Mouse (Mus musculus) hindbrain, embryonic 10.5 days (tissue): ENCODE results near the gene Cd300lg. TPM values are rescaled to one million over a fixed set of nuclear protein-coding genes. Genes with fewer than 3 reads are reported as not detected.

Experiments used
- DNase-seq: peaks from one replicate; pipeline ENCODE4 v3.0.0-alpha.2; 2017; ENCODE audit warnings: low spot score
- H3K27ac ChIP-seq: fragments of 300-500 bp; sonication (generic); 2 replicates; pipeline ENCODE4 v1.5.1; 2016; ENCODE audit warnings: mild to moderate bottlenecking, moderate library complexity
- H3K27me3 ChIP-seq: fragments of 300-500 bp; sonication (generic); 2 replicates; pipeline ENCODE4 v1.6.1; 2016; ENCODE audit warnings: mild to moderate bottlenecking; ENCODE audit not compliant: poor library complexity, insufficient read depth, severe bottlenecking
- H3K36me3 ChIP-seq: fragments of 300-500 bp; sonication (generic); 2 replicates; pipeline ENCODE4 v1.6.1; 2016; ENCODE audit warnings: mild to moderate bottlenecking, moderate library complexity
- H3K4me1 ChIP-seq: fragments of 300-500 bp; sonication (generic); replicated peaks from 2 replicates; pipeline ENCODE4 v1.6.1; 2016; ENCODE audit warnings: mild to moderate bottlenecking
- H3K4me3 ChIP-seq: fragments of 300-500 bp; sonication (generic); 2 replicates; pipeline ENCODE4 v1.5.1; 2016; ENCODE audit warnings: mild to moderate bottlenecking, moderate library complexity
- H3K9me3 ChIP-seq: fragments of 300-500 bp; sonication (generic); 2 replicates; pipeline ENCODE4 v1.6.1; 2016; ENCODE audit warnings: mild to moderate bottlenecking, moderate library complexity
- WGBS: fragments of 180-500 bp; shearing (Covaris S2); methylation state at CpG from one replicate; pipeline ENCODE4 v1.1.7; 2016; 5-methylcytosine and 5-hydroxymethylcytosine counted together
- polyA plus RNA-seq: library from polyadenylated mRNA; unstranded; fragments of >200 nt; fragmentation: Nextera tagmentation; extraction: Ambion mirVana; gene quantifications from 2 replicates; pipeline ENCODE4 v1.2.1, GENCODE M21; 2016

Cd300lg gene
- polyA plus RNA-seq, 1 experiment from 2014 or later: 0.35 TPM

- no peak for DNase-seq
- no peak overlapping the region for H3K4me3 ChIP-seq
- H3K27me3 ChIP-seq: no peaks in the 10 kb centered on the region
- WGBS: 83% methylated on average over 8 of the region's 8 CpGs
- H3K9me3 ChIP-seq: no peaks in the 10 kb centered on the region
- H3K27ac ChIP-seq: no peak overlapping the region
- peaks cover 74% of the 10 kb centered on the region for H3K36me3 ChIP-seq
- peaks cover 35% of the 10 kb centered on the region for H3K4me1 ChIP-seq
Observed at GRCm38 (mm10) chr11:102011510-102011909, 29.8 kb upstream of the Cd300lg start.

DNA sequence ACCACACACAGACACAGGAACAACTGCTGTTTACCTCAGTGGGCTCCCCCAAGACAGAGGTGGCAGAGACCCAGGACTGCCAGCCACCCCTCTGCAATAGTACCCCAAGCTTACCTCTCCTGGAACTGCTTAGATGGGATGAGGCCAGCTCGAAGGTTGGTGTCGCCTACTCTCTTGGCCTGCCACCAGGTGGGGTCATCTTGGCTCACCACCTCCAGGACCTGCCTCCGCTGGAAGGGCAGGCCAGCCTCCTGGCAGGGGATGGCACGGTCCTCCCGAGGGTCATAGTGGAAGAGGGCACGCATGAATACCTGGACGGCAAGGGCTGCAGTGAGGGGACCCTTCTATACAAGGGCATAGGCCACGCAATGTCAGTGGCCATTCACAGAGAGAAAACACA lies 28.1 kb upstream of the Cd300lg start:
- Histone ChIP-seq H3K27me3 (no peaks in the 10 kb centered on the region), H3K9me3 (no peaks in the 10 kb centered on the region), H3K4me3 (no peak overlapping the region), H3K4me1 (peaks cover 30% of the 10 kb centered on the region), H3K27ac (no peak overlapping the region), H3K36me3 (peaks cover 75% of the 10 kb centered on the region)
- DNase-seq: no peak
- 92% methylated on average over 8 of the region's 8 CpGs for WGBS

DNA sequence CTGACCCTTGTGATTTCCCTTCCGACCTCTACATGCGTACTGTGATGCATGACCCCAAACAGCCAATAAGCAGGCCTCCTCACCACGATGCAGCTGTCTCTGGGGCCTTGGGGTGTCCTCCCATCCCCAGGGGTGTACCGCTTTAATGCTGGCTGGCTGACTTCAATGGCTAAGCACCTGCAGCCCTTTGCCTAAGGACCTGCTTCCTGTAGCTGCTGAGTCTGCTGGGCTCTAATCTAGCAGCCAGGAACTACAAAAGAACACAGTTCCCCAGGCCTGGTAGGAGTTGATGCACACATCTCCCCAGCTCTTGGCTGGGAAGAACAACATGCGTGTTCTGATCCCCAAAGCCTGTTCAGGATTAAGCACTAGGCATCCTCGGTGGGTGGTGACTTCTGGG lies 25.8 kb upstream of the Cd300lg start:
- no peaks in the 10 kb centered on the region for H3K9me3 ChIP-seq
- 64% methylated on average over 6 of the region's 6 CpGs for WGBS
- no peak for DNase-seq
- no peaks in the 10 kb centered on the region for H3K27me3 ChIP-seq
- peaks cover 18% of the 10 kb centered on the region for H3K4me1 ChIP-seq
- H3K27ac ChIP-seq: peak overlapping the region; percentile 45; the same call in 1 of the 2 replicates
- H3K4me3 ChIP-seq: no peak overlapping the region
- peaks cover 65% of the 10 kb centered on the region for H3K36me3 ChIP-seq

- Histone ChIP-seq H3K4me3 (no peak overlapping the region), H3K27ac (peak overlapping the region; percentile 45; the same call in 1 of the 2 replicates), H3K9me3 (no peaks in the 10 kb centered on the region), H3K36me3 (peaks cover 65% of the 10 kb centered on the region), H3K4me1 (peaks cover 15% of the 10 kb centered on the region), H3K27me3 (no peaks in the 10 kb centered on the region)
- WGBS: 92% methylated on average over 1 of the region's 1 CpGs
- DNase-seq: no peak
Observed at GRCm38 (mm10) chr11:102016136-102016535, 25.2 kb upstream of the Cd300lg start.

DNA sequence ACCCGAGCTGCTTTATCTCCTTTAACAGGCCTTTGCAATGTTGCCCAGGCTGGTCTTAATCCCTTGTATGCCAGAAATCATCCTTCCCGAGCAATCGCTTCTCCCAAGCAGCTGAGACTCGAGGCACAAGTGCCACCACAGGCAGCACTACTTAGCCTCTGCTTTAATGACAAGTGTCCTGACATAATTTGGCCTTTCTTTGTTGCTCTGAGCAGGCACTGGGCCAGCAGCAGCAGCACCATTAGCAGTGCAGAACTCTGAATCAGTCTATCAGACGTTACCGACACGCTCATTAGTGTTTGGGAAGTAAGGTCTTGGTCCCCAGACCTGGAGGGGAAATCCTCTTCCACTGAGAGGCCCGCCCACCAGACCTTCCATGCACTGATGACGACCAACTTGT lies 21.6 kb upstream of the Cd300lg start:
- H3K4me1 ChIP-seq: peaks cover 18% of the 10 kb centered on the region
- no peak for DNase-seq
- H3K27ac ChIP-seq: no peak overlapping the region
- no peaks in the 10 kb centered on the region for H3K9me3 ChIP-seq
- 81% methylated on average over 9 of the region's 9 CpGs for WGBS
- H3K4me3 ChIP-seq: no peak overlapping the region
- peaks cover 9% of the 10 kb centered on the region; the same call in 1 of the 2 replicates for H3K27me3 ChIP-seq
- peaks cover 63% of the 10 kb centered on the region for H3K36me3 ChIP-seq

DNA sequence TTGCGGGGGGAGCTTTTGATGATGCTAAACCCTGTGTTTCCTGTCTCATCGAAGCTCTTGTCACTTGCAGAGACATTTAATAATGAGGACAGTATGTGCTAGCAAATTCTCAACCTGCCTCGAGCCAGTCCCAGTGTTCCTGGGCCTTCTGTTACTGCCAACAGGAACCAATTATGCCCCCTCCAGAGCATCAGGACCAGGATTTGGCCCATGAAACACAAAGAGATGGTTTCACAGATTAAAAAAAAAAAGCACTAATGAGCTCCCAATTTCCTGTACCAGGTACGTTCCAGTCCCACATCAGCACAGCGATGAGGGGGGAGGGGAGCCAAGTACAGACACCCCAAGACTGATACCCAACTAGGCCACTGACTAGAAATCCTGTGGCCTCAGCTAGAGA lies 20.1 kb upstream of the Cd300lg start:
- Histone ChIP-seq H3K4me1 (peaks cover 21% of the 10 kb centered on the region), H3K27me3 (peaks cover 23% of the 10 kb centered on the region), H3K27ac (no peak overlapping the region), H3K36me3 (peaks cover 53% of the 10 kb centered on the region), H3K4me3 (no peak overlapping the region), H3K9me3 (no peaks in the 10 kb centered on the region)
- DNase-seq: no peak
- 84% methylated on average over 5 of the region's 5 CpGs for WGBS

DNA sequence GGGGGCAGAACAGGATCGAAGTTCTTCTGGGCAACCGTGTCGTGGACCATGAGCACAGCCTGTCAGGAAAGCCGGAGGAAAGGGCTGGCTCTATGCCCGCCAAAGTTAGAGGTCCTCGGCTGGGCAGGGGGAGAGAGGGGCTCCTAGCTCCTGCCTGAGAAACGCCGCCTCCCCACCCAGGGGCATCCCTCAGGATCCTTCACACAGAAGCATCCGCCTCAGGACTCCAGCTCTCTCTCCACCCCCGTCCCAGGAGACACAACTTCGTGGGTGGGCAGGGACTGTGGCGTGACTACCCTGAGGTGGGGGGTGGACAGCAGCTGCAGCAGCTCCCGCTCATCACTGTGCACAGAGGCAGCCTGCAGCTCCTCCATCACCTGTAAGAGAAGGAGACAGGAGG lies 17.9 kb upstream of the Cd300lg start:
- 83% methylated on average over 13 of the region's 13 CpGs for WGBS
- H3K9me3 ChIP-seq: no peaks in the 10 kb centered on the region
- peaks cover 41% of the 10 kb centered on the region for H3K4me1 ChIP-seq
- no peak overlapping the region for H3K4me3 ChIP-seq
- no peak for DNase-seq
- peaks cover 32% of the 10 kb centered on the region for H3K36me3 ChIP-seq
- no peak overlapping the region for H3K27ac ChIP-seq
- H3K27me3 ChIP-seq: peaks cover 37% of the 10 kb centered on the region

- Histone ChIP-seq H3K36me3 (peaks cover 26% of the 10 kb centered on the region), H3K9me3 (no peaks in the 10 kb centered on the region), H3K27me3 (peaks cover 42% of the 10 kb centered on the region), H3K4me3 (no peak overlapping the region), H3K27ac (no peak overlapping the region), H3K4me1 (peaks cover 41% of the 10 kb centered on the region)
- DNase-seq: no peak
- WGBS: 92% methylated on average over 6 of the region's 6 CpGs
Observed at GRCm38 (mm10) chr11:102024084-102024758, 17.1 kb upstream of the Cd300lg start.

GRCm38 (mm10) chr11:102024875-102025274 lies 16.4 kb upstream of the Cd300lg start:
- H3K9me3 ChIP-seq: no peaks in the 10 kb centered on the region
- peaks cover 41% of the 10 kb centered on the region for H3K4me1 ChIP-seq
- H3K27me3 ChIP-seq: peaks cover 45% of the 10 kb centered on the region
- 0 out of 2 replicates have a peak overlapping the region, but pooled peaks have one; percentile 14 for H3K27ac ChIP-seq
- DNase-seq: no peak
- peak overlapping the region; percentile 86; the same call in 1 of the 2 replicates for H3K4me3 ChIP-seq
- 85% methylated on average over 4 of the region's 4 CpGs for WGBS
- H3K36me3 ChIP-seq: peaks cover 22% of the 10 kb centered on the region

GRCm38 (mm10) chr11:102025354-102025753 lies 16.0 kb upstream of the Cd300lg start:
- peaks cover 41% of the 10 kb centered on the region for H3K4me1 ChIP-seq
- WGBS: 34% methylated on average over 7 of the region's 7 CpGs
- no peak for DNase-seq
- no peaks in the 10 kb centered on the region for H3K9me3 ChIP-seq
- H3K27me3 ChIP-seq: peaks cover 45% of the 10 kb centered on the region
- H3K27ac ChIP-seq: peak overlapping the region; percentile 14; the same call in 1 of the 2 replicates
- H3K4me3 ChIP-seq: peak overlapping the region; percentile 86
- H3K36me3 ChIP-seq: peaks cover 22% of the 10 kb centered on the region

- Histone ChIP-seq H3K4me1 (peaks cover 41% of the 10 kb centered on the region), H3K36me3 (peaks cover 22% of the 10 kb centered on the region), H3K9me3 (no peaks in the 10 kb centered on the region), H3K27me3 (peaks cover 45% of the 10 kb centered on the region), H3K4me3 (peak overlapping the region; percentile 86), H3K27ac (peak overlapping the region; percentile 93)
- DNase-seq: no peak
- WGBS: 4% methylated on average over 23 of the region's 23 CpGs
Observed at GRCm38 (mm10) chr11:102025991-102026660, 15.2 kb upstream of the Cd300lg start.

- DNase-seq: peak; percentile 86
- peaks cover 19% of the 10 kb centered on the region for H3K36me3 ChIP-seq
- peak overlapping the region; percentile 86 for H3K4me3 ChIP-seq
- WGBS: under 1% methylated on average over 72 of the region's 73 CpGs
- peaks cover 45% of the 10 kb centered on the region for H3K27me3 ChIP-seq
- no peaks in the 10 kb centered on the region for H3K9me3 ChIP-seq
- peaks cover 41% of the 10 kb centered on the region for H3K4me1 ChIP-seq
- H3K27ac ChIP-seq: peak overlapping the region; percentile 93
Observed at GRCm38 (mm10) chr11:102026694-102027360, 14.5 kb upstream of the Cd300lg start.
